ENCODE assay signal across 8 mouse cellular contexts in genomic region chr1:165681045-165681794, GRCm38 (mm10). TPM values are rescaled to one million over a fixed set of nuclear protein-coding genes. Genes with fewer than 3 reads are reported as not detected.
DNase-seq lines count a peak whose midpoint lies in the region; ATAC-seq and TF ChIP-seq lines count a peak whose summit lies in the region.

No protein-coding gene starts in this region.

- H3K36me3 ChIP-seq in kidney, adult 2 months (ENCODE audit: control insufficient read depth, insufficient read depth, low read length), result no peaks in the 10 kb centered on the region
- H3K36me3 ChIP-seq in embryonic facial prominence, embryonic 12.5 days, result no peaks in the 10 kb centered on the region
- H3K36me3 ChIP-seq in lung, postnatal 0 days (ENCODE audit: insufficient read depth, low read length), result no peaks in the 10 kb centered on the region

- no peak overlapping the region; the same call in 1 of the 2 replicates for H3K9ac ChIP-seq in embryonic facial prominence, embryonic 12.5 days
- H3K9ac ChIP-seq in lung, postnatal 0 days (replicated peaks; ENCODE audit: low read depth), result no peak overlapping the region

- ATAC-seq in CD4-positive, CD25-positive, alpha-beta regulatory T cell, adult 4 months, result peak; percentile 17
- ATAC-seq in embryonic facial prominence, embryonic 12.5 days (ENCODE audit: insufficient number of reproducible peaks, insufficient read depth, low FRiP score, low TSS enrichment), result no peak
- ATAC-seq in lung, postnatal 0 days, result peak; percentile 16; the same call in 1 of the 2 replicates

- WGBS in kidney, adult 2 months, result 48% methylated on average over 13 of the region's 13 CpGs
- WGBS in embryonic facial prominence, embryonic 12.5 days, result 72% methylated on average over 13 of the region's 13 CpGs
- 52% methylated on average over 13 of the region's 13 CpGs for WGBS in lung, postnatal 0 days

- peak overlapping the region; percentile 35 for H3K27ac ChIP-seq in kidney, adult 2 months (ENCODE audit: insufficient read depth, low read depth, low read length)
- H3K27ac ChIP-seq in embryonic facial prominence, embryonic 12.5 days, result peak overlapping the region; percentile 9; the same call in 1 of the 2 replicates
- peak overlapping the region; percentile 73 for H3K27ac ChIP-seq in lung, postnatal 0 days (ENCODE audit: low read length)

- no peak overlapping the region for H3K4me3 ChIP-seq in kidney, adult 2 months (ENCODE audit: insufficient read depth, low read depth, low read length)
- no peak overlapping the region for H3K4me3 ChIP-seq in embryonic facial prominence, embryonic 12.5 days
- H3K4me3 ChIP-seq in lung, postnatal 0 days (ENCODE audit: low read depth, low read length), result no peak overlapping the region

- DNase-seq in kidney, adult 2 months, result no peak
- no peak for DNase-seq in kidney, postnatal 10 days
- peak; percentile 52 for DNase-seq in lung, postnatal 0 days (ENCODE audit: low spot score)
- DNase-seq in left cerebral cortex, adult 18-20 months (ENCODE audit: low spot score in 2 of 2), result no peak
- no peak for DNase-seq in cerebellum, adult 9-11 months
- no peak for DNase-seq in kidney, postnatal 4 days

- no peak overlapping the region for H3K4me2 ChIP-seq in embryonic facial prominence, embryonic 12.5 days (replicated peaks)
- no peak overlapping the region for H3K4me2 ChIP-seq in lung, postnatal 0 days (replicated peaks; ENCODE audit: low read depth, low read length)

- no peak for TF ChIP-seq POLR2A in kidney, adult 2 months (IDR thresholded peaks at IDR 0.05; ENCODE audit: low read depth, low read length)

- H3K27me3 ChIP-seq in kidney, adult 2 months (replicated peaks; ENCODE audit: control insufficient read depth, insufficient read depth, low read length), result no peaks in the 10 kb centered on the region
- no peaks in the 10 kb centered on the region for H3K27me3 ChIP-seq in embryonic facial prominence, embryonic 12.5 days
- no peaks in the 10 kb centered on the region for H3K27me3 ChIP-seq in lung, postnatal 0 days (replicated peaks; ENCODE audit: insufficient read depth, low read length)

- peaks cover 8% of the 10 kb centered on the region; the same call in 1 of the 2 replicates for H3K4me1 ChIP-seq in kidney, adult 2 months (ENCODE audit: control insufficient read depth, insufficient read depth, low read length)
- peaks cover 28% of the 10 kb centered on the region; the same call in 1 of the 2 replicates for H3K4me1 ChIP-seq in embryonic facial prominence, embryonic 12.5 days
- peaks cover 11% of the 10 kb centered on the region for H3K4me1 ChIP-seq in lung, postnatal 0 days (ENCODE audit: insufficient read depth, low read depth, low read length)

- H3K9me3 ChIP-seq in embryonic facial prominence, embryonic 12.5 days, result no peaks in the 10 kb centered on the region
- H3K9me3 ChIP-seq in lung, postnatal 0 days (ENCODE audit: low read length), result no peaks in the 10 kb centered on the region

- TF ChIP-seq CTCF in kidney, adult 2 months (conservative IDR thresholded peaks at IDR 0.05; ENCODE audit: insufficient read depth, insufficient read length, low read depth, low read length), result 0 out of 2 replicates have a peak, but pooled peaks have one; percentile 11
- TF ChIP-seq CTCF in lung, postnatal 0 days (IDR thresholded peaks at IDR 0.05), result peak; percentile 73

- TF ChIP-seq EP300 in lung, postnatal 0 days (IDR thresholded peaks at IDR 0.05), result no peak

RNA-seq across cellular contexts. Expression of gene Rcsd1, which starts 28.3 kb away (rescaled TPM):
- 11.7 and 15.6 TPM in 2 replicates for polyA plus RNA-seq in kidney, adult 2 months (2012; rRNA removed)
- polyA plus RNA-seq in CD4-positive, CD25-positive, alpha-beta regulatory T cell, adult 4 months (2017; shearing (Covaris generic)), result 100 to 1,000 TPM; 114 to 159 TPM
- 17.7 and 19.6 TPM in 2 replicates for polyA plus RNA-seq in embryonic facial prominence, embryonic 12.5 days (2016; fragmentation: Nextera tagmentation; extraction: Ambion mirVana)
- 49.6 and 54.4 TPM in 2 replicates for polyA plus RNA-seq in lung, postnatal 0 days (2015; fragmentation: Nextera tagmentation; extraction: Ambion mirVana)
- 1 to 10 TPM; 6.0 to 7.2 TPM for total RNA-seq in left cerebral cortex, adult 18-20 months (2021)

RNA-seq across cellular contexts. Expression of gene Mpzl1, which starts 46.9 kb away (rescaled TPM):
- 38.6 and 42.0 TPM in 2 replicates for polyA plus RNA-seq in kidney, adult 2 months (2012; rRNA removed)
- under 1 TPM; 0.15 to 0.92 TPM for polyA plus RNA-seq in CD4-positive, CD25-positive, alpha-beta regulatory T cell, adult 4 months (2017; shearing (Covaris generic))
- 164 and 169 TPM in 2 replicates for polyA plus RNA-seq in embryonic facial prominence, embryonic 12.5 days (2016; fragmentation: Nextera tagmentation; extraction: Ambion mirVana)
- polyA plus RNA-seq in lung, postnatal 0 days (2015; fragmentation: Nextera tagmentation; extraction: Ambion mirVana), result 136 and 149 TPM in 2 replicates
- total RNA-seq in left cerebral cortex, adult 18-20 months (2021), result 10 to 100 TPM; 22.7 to 27.6 TPM

Comparison
In these comparisons a context has a peak if more than half of its experiments do, and no peak if none do; other contexts are left out.
1. H3K27ac ChIP-seq: peak in every context shown above with its lines; median percentile 73 in lung, postnatal 0 days; 35 in kidney, adult 2 months; 9 in embryonic facial prominence, embryonic 12.5 days.
2. RNA of gene Mpzl1, which starts 46.9 kb away (polyA plus RNA-seq): 164 to 169 TPM in embryonic facial prominence, embryonic 12.5 days, 136 to 149 TPM in lung, postnatal 0 days and 38.6 to 42.0 TPM in kidney, adult 2 months; 0.15 to 0.92 TPM in CD4-positive, CD25-positive, alpha-beta regulatory T cell, adult 4 months; every median in the first group is over 10 times any median in the second.